Mouse (Mus musculus): ENCODE results near the gene Bicc1. TPM values are rescaled to one million over a fixed set of nuclear protein-coding genes. Genes with fewer than 3 reads are reported as not detected.

Bicc1 gene
- polyA plus RNA-seq, 2 experiments from 2014 or later, result 0.17 TPM; not detected in 1

Other genes starting within 250 kb of the Bicc1 start
- gene Tfam, start 78.6 kb upstream of the Bicc1 start, polyA plus RNA-seq (2017; shearing (Covaris generic)), result 10 to 100 TPM; 78.5 to 88.7 TPM
- 10 to 100 TPM; 17.8 to 19.7 TPM for gene Ube2d1, start 125.6 kb upstream of the Bicc1 start, polyA plus RNA-seq (2017; shearing (Covaris generic))
- gene Cisd1, start 185.3 kb upstream of the Bicc1 start, polyA plus RNA-seq (2017; shearing (Covaris generic)), result 10 to 100 TPM; 34.7 to 43.2 TPM
- 1 to 10 TPM; 2.8 to 3.1 TPM for gene Ipmk, start 188.1 kb upstream of the Bicc1 start, polyA plus RNA-seq (2017; shearing (Covaris generic))